Mouse (Mus musculus) lung, postnatal 0 days (tissue): ENCODE data around the gene Rfc5.

Source experiments
- CTCF ChIP-seq: IDR thresholded peaks from 2 replicates; pipeline ENCODE4 v1.5.1; 2016; ENCODE audit warnings: antibody characterized with exemption, mild to moderate bottlenecking
- EP300 ChIP-seq: IDR thresholded peaks from 2 replicates; pipeline ENCODE4 v1.6.1; 2016; ENCODE audit warnings: antibody characterized with exemption, mild to moderate bottlenecking, control low read depth

GRCm38 (mm10) chr5:117355648-117356303 is 33.1 kb downstream of the Rfc5 start:
- TF ChIP-seq CTCF (peak; percentile 66), EP300 (no peak)
